Mouse (Mus musculus) hindbrain, embryonic 15.5 days (tissue): ENCODE results near the gene Iqsec3. TPM values are rescaled to one million over a fixed set of nuclear protein-coding genes. Genes with fewer than 3 reads are reported as not detected.

Experiments
- ATAC-seq: fragments of 200-750 bp; cut with Nextera tagmentation; 2 replicates; pipeline ENCODE4 v1.8.0; 2017; ENCODE audit warnings: low read depth, moderate number of reproducible peaks, moderate TSS enrichment; ENCODE audit not compliant: low FRiP score
- H3K27ac ChIP-seq: fragments of 300-500 bp; sonication (generic); replicated peaks from 2 replicates; pipeline ENCODE4 v1.5.1; 2015; ENCODE audit warnings: mild to moderate bottlenecking, inconsistent platforms
- H3K27me3 ChIP-seq: fragments of 300-500 bp; sonication (generic); 2 replicates; pipeline ENCODE4 v1.6.1; 2015; ENCODE audit warnings: control low read depth, inconsistent platforms
- H3K36me3 ChIP-seq: fragments of 300-500 bp; sonication (generic); 2 replicates; pipeline ENCODE4 v1.6.1; 2015; ENCODE audit warnings: control low read depth, inconsistent platforms
- H3K4me1 ChIP-seq: fragments of 300-500 bp; sonication (generic); replicated peaks from 2 replicates; pipeline ENCODE4 v1.6.1; 2015; ENCODE audit warnings: control low read depth, inconsistent platforms
- H3K4me2 ChIP-seq: fragments of 300-500 bp; sonication (generic); 2 replicates; pipeline ENCODE4 v1.6.1; 2015; ENCODE audit warnings: moderate library complexity, mild to moderate bottlenecking, inconsistent platforms
- H3K4me3 ChIP-seq: fragments of 300-500 bp; sonication (generic); 2 replicates; pipeline ENCODE4 v1.5.1; 2015; ENCODE audit warnings: mild to moderate bottlenecking, inconsistent platforms
- H3K9ac ChIP-seq: fragments of 300-500 bp; sonication (generic); 2 replicates; pipeline ENCODE4 v1.6.1; 2015; ENCODE audit warnings: inconsistent platforms
- H3K9me3 ChIP-seq: fragments of 300-500 bp; sonication (generic); 2 replicates; pipeline ENCODE4 v1.6.1; 2016; ENCODE audit warnings: control low read depth, inconsistent platforms
- WGBS: fragments of 180-500 bp; shearing (Covaris S2); methylation state at CpG from one replicate; pipeline ENCODE4 v1.1.7; 2015; 5-methylcytosine and 5-hydroxymethylcytosine counted together
- polyA plus RNA-seq: library from polyadenylated mRNA; unstranded; fragments of >200 nt; fragmentation: Nextera tagmentation; extraction: Ambion mirVana; gene quantifications from 2 replicates; pipeline ENCODE4 v1.2.1, GENCODE M21; 2015

Gene Iqsec3
- polyA plus RNA-seq, 1 experiment from 2014 or later: 15.4 TPM

DNA sequence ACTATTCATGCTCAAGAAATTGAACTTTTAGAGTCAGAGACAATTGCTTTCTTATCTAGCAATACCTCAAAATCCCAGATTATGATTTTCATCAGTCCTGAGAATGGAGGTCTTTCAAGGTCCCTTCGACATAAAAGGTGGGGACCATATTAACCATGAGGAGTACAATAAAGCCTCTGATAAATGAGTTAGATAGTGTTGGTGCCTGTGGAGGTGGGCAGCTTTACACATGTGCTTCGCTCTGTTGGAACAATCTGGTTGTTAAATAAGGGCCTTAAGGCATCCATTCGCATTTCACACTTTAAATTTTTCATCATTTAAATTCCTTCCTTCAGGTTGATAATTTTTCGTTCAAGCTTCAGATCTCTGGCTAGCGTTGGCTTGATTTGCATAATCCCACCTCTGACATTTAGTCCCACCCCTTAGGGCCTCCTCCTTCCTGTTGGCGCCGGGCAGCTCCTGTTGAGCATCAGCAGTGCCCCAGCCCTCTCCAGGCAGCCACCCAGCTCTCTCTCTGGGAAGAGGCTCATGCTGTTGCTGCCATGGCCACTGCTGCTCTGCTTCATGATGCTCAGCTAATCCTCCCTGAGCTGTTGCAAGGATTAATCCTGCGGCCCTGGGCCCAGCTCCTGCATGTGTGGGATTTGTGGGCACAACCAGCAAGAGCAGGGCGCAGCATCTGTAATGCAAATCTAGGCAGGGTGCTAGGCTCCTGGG lies 25.5 kb upstream of the Iqsec3 start:
- ATAC-seq: peak; percentile 58; the same call in 1 of the 2 replicates
- Histone ChIP-seq H3K4me3 (no peak overlapping the region), H3K4me2 (0 out of 2 replicates have a peak overlapping the region, but pooled peaks have one; percentile 6), H3K36me3 (no peaks in the 10 kb centered on the region), H3K9ac (no peak overlapping the region), H3K9me3 (no peaks in the 10 kb centered on the region), H3K4me1 (peaks cover 17% of the 10 kb centered on the region; the same call in 1 of the 2 replicates), H3K27me3 (no peaks in the 10 kb centered on the region), H3K27ac (no peak overlapping the region)
- WGBS: 22% methylated on average over 9 of the region's 9 CpGs

DNA sequence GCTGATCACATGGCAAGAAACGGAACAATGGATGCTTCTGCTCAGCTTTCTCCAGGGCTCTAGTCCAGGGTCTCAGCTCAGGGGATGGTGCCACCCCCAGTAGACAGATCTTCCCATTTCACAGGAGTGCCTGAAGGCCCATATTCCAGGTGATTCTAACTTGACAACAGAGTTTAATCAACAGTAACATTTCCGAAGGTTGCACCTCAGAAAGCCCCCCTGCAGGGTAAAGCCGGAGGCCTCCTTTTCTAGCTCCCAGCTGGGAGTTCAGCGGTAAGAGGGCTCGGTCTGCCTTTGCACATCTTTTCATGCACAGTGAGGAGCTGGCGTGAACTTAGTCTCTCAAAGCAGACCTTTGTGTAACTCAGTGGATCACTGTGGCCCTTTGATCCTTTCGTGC lies 22.1 kb upstream of the Iqsec3 start:
- H3K36me3 ChIP-seq: no peaks in the 10 kb centered on the region
- ATAC-seq: no peak
- H3K9ac ChIP-seq: no peak overlapping the region
- no peak overlapping the region for H3K4me2 ChIP-seq
- 34% methylated on average over 7 of the region's 7 CpGs for WGBS
- no peak overlapping the region for H3K27ac ChIP-seq
- H3K4me1 ChIP-seq: peaks cover 13% of the 10 kb centered on the region; the same call in 1 of the 2 replicates
- H3K27me3 ChIP-seq: no peaks in the 10 kb centered on the region
- H3K9me3 ChIP-seq: no peaks in the 10 kb centered on the region
- H3K4me3 ChIP-seq: no peak overlapping the region

DNA sequence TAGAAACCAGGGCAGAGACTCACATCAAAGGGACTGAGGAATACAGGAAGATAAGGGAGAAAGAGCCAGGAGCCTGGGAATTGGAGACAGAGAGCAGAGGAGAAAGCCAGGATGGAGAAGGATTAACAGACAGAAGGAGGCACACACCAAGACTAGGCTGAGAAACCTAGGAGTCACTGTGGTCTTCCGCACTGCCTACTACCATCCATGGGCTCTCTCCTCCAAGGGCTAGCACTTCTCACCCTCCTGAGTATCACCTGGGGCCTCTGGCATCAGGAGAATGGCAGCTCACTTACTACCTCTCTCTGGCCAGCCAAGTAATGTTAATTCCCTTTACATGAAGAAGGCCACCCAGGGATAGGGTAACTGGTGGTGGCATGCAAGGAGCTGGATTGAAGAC lies 21.5 kb upstream of the Iqsec3 start:
- WGBS: 100% methylated on average over 1 of the region's 1 CpGs
- peaks cover 13% of the 10 kb centered on the region; the same call in 1 of the 2 replicates for H3K4me1 ChIP-seq
- no peak for ATAC-seq
- no peak overlapping the region for H3K27ac ChIP-seq
- H3K9ac ChIP-seq: no peak overlapping the region
- H3K27me3 ChIP-seq: no peaks in the 10 kb centered on the region
- no peaks in the 10 kb centered on the region for H3K36me3 ChIP-seq
- H3K9me3 ChIP-seq: no peaks in the 10 kb centered on the region
- no peak overlapping the region for H3K4me2 ChIP-seq
- no peak overlapping the region for H3K4me3 ChIP-seq

DNA sequence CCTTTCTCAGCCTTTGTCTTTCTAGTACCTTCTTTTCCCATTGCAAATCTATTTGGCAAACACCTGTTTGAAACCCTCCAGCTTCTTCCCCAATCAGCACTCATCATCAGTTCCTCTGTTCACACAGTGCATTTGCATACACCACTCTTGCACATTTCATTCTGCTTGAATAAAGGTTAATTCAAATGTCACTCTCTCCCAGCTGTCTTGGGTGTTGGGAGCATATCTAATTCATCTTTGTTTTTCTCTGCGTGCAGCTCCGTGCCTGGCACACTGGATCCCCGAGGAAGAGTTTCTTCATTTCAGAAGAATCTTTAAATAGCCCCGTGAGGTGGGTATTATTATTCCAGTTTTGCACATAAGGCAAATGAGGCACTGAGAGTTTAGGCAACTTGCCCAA lies 20.8 kb upstream of the Iqsec3 start:
- no peak overlapping the region for H3K4me3 ChIP-seq
- no peak overlapping the region for H3K27ac ChIP-seq
- no peak overlapping the region for H3K4me2 ChIP-seq
- H3K27me3 ChIP-seq: no peaks in the 10 kb centered on the region
- no peaks in the 10 kb centered on the region for H3K36me3 ChIP-seq
- no peaks in the 10 kb centered on the region for H3K9me3 ChIP-seq
- no peak for ATAC-seq
- 16% methylated on average over 4 of the region's 4 CpGs for WGBS
- peaks cover 11% of the 10 kb centered on the region; the same call in 1 of the 2 replicates for H3K4me1 ChIP-seq
- H3K9ac ChIP-seq: no peak overlapping the region

DNA sequence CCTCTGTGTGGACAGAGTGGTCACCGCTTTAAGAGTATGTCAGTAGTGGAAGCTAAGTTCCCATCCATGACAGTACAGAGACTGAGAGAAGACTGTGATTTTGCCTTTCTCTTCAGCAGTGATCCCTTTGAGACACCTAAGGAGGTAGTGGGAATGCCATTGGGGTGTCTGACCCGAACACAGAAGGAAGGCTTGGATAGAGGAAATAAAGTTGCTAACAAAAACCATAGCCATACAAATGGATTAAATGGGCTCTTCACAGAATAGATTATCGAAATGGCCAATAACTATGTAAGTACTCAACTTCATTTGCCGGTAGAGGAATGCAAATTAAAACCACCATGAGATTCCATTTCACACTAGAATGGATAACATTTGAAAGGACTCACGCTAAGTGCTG lies 17.9 kb upstream of the Iqsec3 start:
- H3K27me3 ChIP-seq: no peaks in the 10 kb centered on the region
- no peak overlapping the region for H3K4me2 ChIP-seq
- no peak overlapping the region for H3K4me3 ChIP-seq
- WGBS: 76% methylated on average over 5 of the region's 5 CpGs
- ATAC-seq: no peak
- no peak overlapping the region for H3K9ac ChIP-seq
- peaks cover 5% of the 10 kb centered on the region; the same call in 1 of the 2 replicates for H3K4me1 ChIP-seq
- no peaks in the 10 kb centered on the region for H3K9me3 ChIP-seq
- H3K36me3 ChIP-seq: no peaks in the 10 kb centered on the region
- no peak overlapping the region for H3K27ac ChIP-seq

DNA sequence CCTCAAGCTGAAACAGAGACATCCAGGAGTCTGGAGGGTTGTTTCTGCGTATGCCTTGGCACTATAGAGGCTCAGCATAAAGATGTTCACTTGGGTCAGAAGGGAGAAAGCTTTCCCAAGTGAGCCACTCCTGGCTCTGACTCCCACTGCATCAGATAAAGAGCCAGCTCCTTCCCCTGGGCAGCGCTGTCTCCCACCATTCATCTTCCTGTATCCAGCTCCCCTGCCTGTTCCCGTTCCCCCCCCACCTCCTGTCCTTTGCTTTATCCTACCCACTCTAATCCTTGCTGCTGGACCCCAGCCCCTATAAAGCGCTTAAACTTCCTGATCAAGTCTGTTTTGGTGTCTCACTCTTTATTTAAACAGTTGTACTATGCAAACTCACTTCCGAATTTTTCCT lies 1.2 kb downstream of the Iqsec3 start:
- Histone ChIP-seq H3K4me1 (peaks cover 62% of the 10 kb centered on the region), H3K27ac (peak overlapping the region; percentile 94), H3K4me3 (peak overlapping the region; percentile 76), H3K36me3 (no peaks in the 10 kb centered on the region), H3K9me3 (no peaks in the 10 kb centered on the region), H3K9ac (peak overlapping the region; percentile 90), H3K4me2 (peak overlapping the region; percentile 59), H3K27me3 (no peaks in the 10 kb centered on the region)
- 24% methylated on average over 5 of the region's 5 CpGs for WGBS
- ATAC-seq: no peak

DNA sequence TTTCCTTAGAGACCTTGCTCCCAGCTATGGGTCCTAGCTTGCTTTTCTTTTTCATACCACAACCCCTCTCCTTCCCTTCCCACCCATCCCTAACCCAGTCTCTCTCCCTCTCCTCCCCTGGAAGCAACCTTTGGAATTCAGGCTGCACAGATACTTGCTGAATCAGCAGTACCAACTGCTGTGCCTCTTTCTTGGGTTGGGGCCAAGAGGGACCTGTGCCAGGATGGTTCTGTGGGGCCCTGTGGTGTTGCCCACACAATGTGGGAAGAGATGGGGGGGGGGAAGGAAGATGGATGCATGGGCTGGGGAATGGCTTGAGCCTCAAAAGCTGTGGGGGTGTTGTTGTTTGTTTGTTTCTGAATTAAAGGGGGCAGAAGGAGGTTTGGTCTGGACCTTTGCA lies 5.2 kb downstream of the Iqsec3 start:
- Histone ChIP-seq H3K27ac (no peak overlapping the region), H3K9me3 (no peaks in the 10 kb centered on the region), H3K4me1 (peaks cover 65% of the 10 kb centered on the region), H3K9ac (no peak overlapping the region), H3K27me3 (no peaks in the 10 kb centered on the region), H3K4me3 (no peak overlapping the region), H3K36me3 (no peaks in the 10 kb centered on the region), H3K4me2 (0 out of 2 replicates have a peak overlapping the region, but pooled peaks have one; percentile 59)
- ATAC-seq: no peak

DNA sequence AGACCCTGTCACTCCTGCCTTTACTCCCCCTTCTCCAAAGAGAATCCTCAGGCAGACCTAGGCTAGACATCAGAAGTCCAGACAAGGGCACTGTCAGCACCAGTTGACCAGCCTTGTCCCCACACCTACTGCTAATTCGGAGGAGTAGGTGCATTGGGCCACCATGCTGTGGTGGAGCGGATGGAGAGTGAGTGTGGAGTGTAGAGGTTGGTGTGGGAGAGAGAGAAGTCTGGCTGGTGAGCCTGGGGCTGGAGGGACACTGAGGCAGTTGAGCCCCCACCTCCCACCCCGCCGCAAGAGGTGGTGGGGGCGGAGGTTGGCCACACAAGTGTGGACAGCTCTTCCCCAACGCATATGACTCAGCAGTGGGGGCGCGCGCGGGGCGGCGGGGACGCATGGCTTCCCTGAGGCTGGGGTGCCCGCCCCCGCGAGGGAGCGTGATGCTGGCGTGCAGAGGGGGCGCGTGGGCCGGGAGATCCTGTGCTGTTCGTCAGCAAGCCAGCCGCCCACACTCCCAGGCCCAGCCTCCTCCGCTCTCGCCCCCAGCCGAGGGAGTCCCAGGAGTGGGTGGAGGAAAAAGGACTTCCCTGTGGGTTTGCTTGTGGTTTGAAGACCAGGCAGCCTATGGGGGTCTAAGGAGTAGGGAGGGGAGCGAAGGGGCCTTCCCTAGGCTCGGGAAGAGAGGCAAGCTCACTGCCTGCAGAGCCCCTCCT lies 10.7 kb downstream of the Iqsec3 start:
- ATAC-seq: peak; percentile 7; the same call in 1 of the 2 replicates
- no peak overlapping the region for H3K4me3 ChIP-seq
- 4% methylated on average over 24 of the region's 28 CpGs for WGBS

DNA sequence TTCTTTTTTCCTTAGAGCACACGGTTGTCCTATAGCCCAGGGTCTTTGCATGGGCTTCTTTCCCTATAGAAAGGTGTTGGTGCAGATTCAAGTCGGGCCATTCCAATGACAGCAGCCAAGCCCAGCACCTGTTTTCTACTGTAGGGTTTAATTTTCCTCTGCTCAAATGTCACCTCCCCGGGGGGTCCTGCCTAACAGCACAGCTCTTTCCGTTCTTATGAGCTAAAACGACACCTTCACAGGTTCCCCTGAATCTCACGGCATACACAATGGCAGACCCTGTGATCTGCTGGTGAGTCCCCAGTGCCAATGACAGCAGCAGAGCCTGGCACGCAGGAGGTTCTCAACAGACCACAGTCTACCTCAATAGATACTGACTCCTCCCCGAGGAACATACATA lies 16.1 kb downstream of the Iqsec3 start:
- no peak for ATAC-seq

More for the DNA sequence above, 10.7 kb downstream of the Iqsec3 start:
- Histone ChIP-seq H3K4me2 (peak overlapping the region; percentile 49), H3K9me3 (no peaks in the 10 kb centered on the region), H3K4me1 (peaks cover 42% of the 10 kb centered on the region), H3K9ac (no peak overlapping the region), H3K36me3 (no peaks in the 10 kb centered on the region), H3K27ac (0 out of 2 replicates have a peak overlapping the region, but pooled peaks have one; percentile 0), H3K27me3 (no peaks in the 10 kb centered on the region)

DNA sequence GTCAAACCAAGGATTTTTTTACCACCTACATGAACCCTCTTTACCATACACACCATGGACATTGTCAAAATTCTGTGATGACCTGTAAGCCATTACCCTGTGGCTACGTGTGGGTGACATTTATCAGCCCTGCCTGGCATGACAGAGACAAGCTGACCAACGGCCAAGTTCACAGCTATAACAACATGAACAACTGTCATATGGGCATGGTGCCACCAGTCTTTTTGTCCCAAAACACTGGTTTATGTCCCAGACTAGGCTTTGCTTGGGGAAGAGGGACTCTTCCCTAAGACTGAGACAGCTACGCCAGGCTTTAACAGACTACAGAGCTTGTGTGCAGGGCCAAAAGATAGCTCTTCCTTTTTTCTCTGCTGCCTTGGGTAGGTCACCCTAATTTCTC lies 16.8 kb downstream of the Iqsec3 start:
- H3K4me3 ChIP-seq: no peak overlapping the region
- H3K9ac ChIP-seq: no peak overlapping the region
- H3K27me3 ChIP-seq: no peaks in the 10 kb centered on the region
- no peak overlapping the region for H3K27ac ChIP-seq
- 65% methylated on average over 3 of the region's 3 CpGs for WGBS
- H3K4me1 ChIP-seq: peaks cover 60% of the 10 kb centered on the region
- no peak for ATAC-seq
- no peaks in the 10 kb centered on the region for H3K36me3 ChIP-seq
- H3K4me2 ChIP-seq: no peak overlapping the region
- no peaks in the 10 kb centered on the region for H3K9me3 ChIP-seq

More for the DNA sequence above, 16.1 kb downstream of the Iqsec3 start:
- WGBS: 50% methylated on average over 8 of the region's 8 CpGs
- H3K4me2 ChIP-seq: no peak overlapping the region
- H3K27ac ChIP-seq: 0 out of 2 replicates have a peak overlapping the region, but pooled peaks have one; percentile 23
- no peak overlapping the region for H3K4me3 ChIP-seq
- no peak overlapping the region for H3K9ac ChIP-seq
- H3K4me1 ChIP-seq: peaks cover 60% of the 10 kb centered on the region
- no peaks in the 10 kb centered on the region for H3K27me3 ChIP-seq
- H3K9me3 ChIP-seq: no peaks in the 10 kb centered on the region
- H3K36me3 ChIP-seq: no peaks in the 10 kb centered on the region

DNA sequence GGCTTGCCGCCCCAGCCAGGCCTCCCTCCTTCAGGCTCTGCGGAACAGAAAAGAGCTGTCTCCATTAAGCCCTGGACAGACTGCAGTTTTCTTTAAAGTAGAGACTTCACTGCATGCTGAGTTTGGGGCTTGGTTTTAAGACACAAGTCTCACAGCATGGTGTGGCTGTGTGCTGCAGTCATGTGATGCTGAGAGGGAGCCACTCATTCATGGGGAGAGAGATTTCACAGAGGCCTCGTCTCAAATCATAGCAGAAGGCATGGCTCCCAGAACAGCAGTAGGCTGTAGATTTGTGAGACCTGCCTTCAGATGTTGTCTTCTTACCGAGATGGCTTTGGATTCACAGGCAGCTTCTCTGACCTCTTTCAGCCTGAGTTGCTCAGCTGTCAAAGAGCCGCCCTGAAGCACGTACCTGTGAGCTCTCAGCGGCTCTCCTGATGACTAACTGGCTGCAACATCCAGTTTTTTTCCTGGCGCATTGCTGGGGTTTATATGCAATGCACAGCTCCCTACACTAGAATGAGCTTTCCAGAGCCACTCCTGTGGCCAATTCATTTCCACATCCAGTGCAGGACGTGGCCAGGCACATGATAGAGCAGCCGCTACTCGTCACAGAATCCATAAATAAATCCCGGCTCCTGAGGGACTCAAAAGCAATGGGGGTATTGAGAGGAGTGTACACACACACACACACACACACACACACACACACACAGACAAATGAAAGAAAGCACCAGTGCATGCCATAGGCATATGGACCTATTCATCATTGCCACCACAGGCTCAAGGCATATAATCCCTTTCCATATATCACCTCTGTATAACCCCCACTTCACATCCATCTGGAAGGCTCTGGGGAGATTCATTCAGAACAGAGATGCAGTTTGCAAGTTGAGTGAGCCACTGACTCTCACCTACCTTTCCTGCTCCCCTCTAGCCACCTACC lies 18.7 kb downstream of the Iqsec3 start:
- Histone ChIP-seq H3K9ac (peak overlapping the region; percentile 11; the same call in 1 of the 2 replicates), H3K4me3 (no peak overlapping the region), H3K27ac (peak overlapping the region; percentile 80), H3K9me3 (no peaks in the 10 kb centered on the region), H3K36me3 (no peaks in the 10 kb centered on the region), H3K4me1 (peaks cover 60% of the 10 kb centered on the region), H3K27me3 (no peaks in the 10 kb centered on the region), H3K4me2 (no peak overlapping the region)
- ATAC-seq: peak; percentile 52
- WGBS: 33% methylated on average over 12 of the region's 12 CpGs
